ENCODE assay signal across 8 mouse cellular contexts in the genomic region with DNA sequence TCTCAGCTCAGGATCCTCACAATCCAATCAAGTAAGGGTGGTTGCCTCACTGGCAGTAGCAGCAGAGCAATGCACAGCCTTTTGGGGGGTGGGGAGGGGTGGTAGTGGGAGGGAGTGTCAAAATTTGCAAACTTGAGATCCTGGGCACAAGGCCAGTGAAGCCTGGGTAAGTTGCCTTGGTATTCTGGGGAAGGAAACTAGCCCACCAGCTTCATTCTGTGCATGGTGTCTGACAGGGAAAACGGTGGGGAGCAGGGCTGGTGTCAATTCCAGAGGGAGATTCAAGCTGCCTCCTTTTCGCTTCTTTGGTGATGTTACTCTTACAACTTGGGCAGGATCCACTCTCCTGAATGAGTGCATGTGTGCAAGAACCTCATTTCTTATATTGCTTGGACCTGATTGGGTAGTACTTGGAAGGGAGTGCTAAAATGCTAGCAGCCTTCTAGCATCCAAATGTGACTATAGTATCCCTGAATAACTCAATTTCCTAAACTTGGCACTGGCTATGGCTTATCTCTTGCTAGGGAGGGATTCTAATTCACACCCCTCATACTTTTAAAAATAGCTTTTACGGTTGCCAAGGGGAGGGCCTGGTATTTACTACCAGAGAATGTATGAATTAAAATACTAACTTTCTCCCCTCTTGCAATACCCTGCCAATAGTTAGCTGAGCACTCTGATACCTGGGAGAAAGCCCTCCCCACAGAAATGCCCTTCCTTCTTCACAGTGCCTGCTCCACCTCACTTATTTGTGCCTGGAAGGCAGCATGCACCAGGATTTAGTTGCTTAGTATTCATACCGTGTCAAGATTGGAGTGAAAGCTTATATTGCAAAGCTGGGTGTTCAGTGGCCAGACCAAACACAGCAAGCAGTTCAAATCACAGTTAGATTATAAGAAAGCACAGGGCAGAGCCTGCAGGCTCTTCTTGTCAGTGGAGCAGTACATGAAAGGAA. TPM values are rescaled to one million over a fixed set of nuclear protein-coding genes. Genes with fewer than 3 reads are reported as not detected.
DNase-seq lines count a peak whose midpoint lies in the region; ATAC-seq lines count a peak whose summit lies in the region.

No protein-coding gene starts in this region.

- no peak overlapping the region for H3K9ac ChIP-seq in lung, embryonic 15.5 days
- H3K9ac ChIP-seq in heart, embryonic 12.5 days, result peak overlapping the region; percentile 61

- H3K36me3 ChIP-seq in lung, embryonic 15.5 days, result 0 out of 2 replicates have a peak, but pooled peaks cover 9% of the 10 kb centered on the region
- peaks cover 15% of the 10 kb centered on the region for H3K36me3 ChIP-seq in heart, embryonic 12.5 days

- no peak for DNase-seq in lung, postnatal 25 days (ENCODE audit: low spot score)
- peak; percentile 79 to 81 for DNase-seq in left cerebral cortex, postnatal 10 days (ENCODE audit: extremely low spot score in 1 of 2, low spot score in 2 of 2)
- DNase-seq in right cerebral cortex, postnatal 10 days (ENCODE audit: low spot score in 2 of 2), result peak; percentile 87 to 93
- no peak for DNase-seq in c-Kit-positive CD71-positive TER-119-positive erythroid progenitor cells, embryonic 14.5 days (ENCODE audit: low spot score)
- DNase-seq in spleen, postnatal 4 days (ENCODE audit: low spot score in 2 of 2), result no peak
- no peak for DNase-seq in adrenal gland, postnatal 14 days

- peak; percentile 41; the same call in 1 of the 2 replicates for ATAC-seq in lung, embryonic 15.5 days (ENCODE audit: borderline replicate concordance, extremely low read depth, low FRiP score, low TSS enrichment)
- peak; percentile 48 for ATAC-seq in heart, embryonic 12.5 days (ENCODE audit: insufficient number of reproducible peaks, low FRiP score)

- H3K4me3 ChIP-seq in lung, embryonic 15.5 days, result no peak overlapping the region
- no peak overlapping the region for H3K4me3 ChIP-seq in heart, embryonic 12.5 days

- H3K4me2 ChIP-seq in lung, embryonic 15.5 days, result no peak overlapping the region
- peak overlapping the region; percentile 46 for H3K4me2 ChIP-seq in heart, embryonic 12.5 days

- intact Hi-C loops in left cerebral cortex, postnatal 10 days (cut with DNase I), result no loop called here

- H3K9me3 ChIP-seq in lung, embryonic 15.5 days, result no peaks in the 10 kb centered on the region
- H3K9me3 ChIP-seq in heart, embryonic 12.5 days (replicated peaks), result no peaks in the 10 kb centered on the region

- 35% methylated on average over 4 of the region's 4 CpGs for WGBS in lung, embryonic 15.5 days
- WGBS in heart, embryonic 12.5 days, result 35% methylated on average over 4 of the region's 4 CpGs

- H3K4me1 ChIP-seq in lung, embryonic 15.5 days, result peaks cover 48% of the 10 kb centered on the region
- peaks cover 54% of the 10 kb centered on the region for H3K4me1 ChIP-seq in heart, embryonic 12.5 days (replicated peaks)

- H3K27me3 ChIP-seq in lung, embryonic 15.5 days, result no peaks in the 10 kb centered on the region
- H3K27me3 ChIP-seq in heart, embryonic 12.5 days (replicated peaks), result no peaks in the 10 kb centered on the region

- H3K27ac ChIP-seq in lung, embryonic 15.5 days, result peak overlapping the region; percentile 70
- peak overlapping the region; percentile 86 for H3K27ac ChIP-seq in heart, embryonic 12.5 days (ENCODE audit: poor library complexity, severe bottlenecking)

RNA-seq across cellular contexts. Expression of a gene that starts 57.6 kb away (rescaled TPM):
- polyA plus RNA-seq in lung, embryonic 15.5 days (2015; fragmentation: Nextera tagmentation; extraction: Ambion mirVana), result 120 and 133 TPM in 2 replicates
- polyA plus RNA-seq in heart, embryonic 12.5 days (2016; fragmentation: Nextera tagmentation; extraction: Ambion mirVana), result 135 and 138 TPM in 2 replicates
- total RNA-seq in left cerebral cortex, postnatal 10 days (2021), result 10 to 100 TPM; 33.7 to 35.3 TPM
- 102 and 123 TPM in 2 replicates for total RNA-seq in adrenal gland, postnatal 14 days (2021)

Comparison
In these comparisons a context has a peak if more than half of its experiments do, and no peak if none do; other contexts are left out.
1. DNase-seq: peak in left cerebral cortex, postnatal 10 days (2 of 2) and right cerebral cortex, postnatal 10 days (2 of 2); none in lung, postnatal 25 days (single experiment), c-Kit-positive CD71-positive TER-119-positive erythroid progenitor cells, embryonic 14.5 days (single experiment), spleen, postnatal 4 days (0 of 2) and adrenal gland, postnatal 14 days (single experiment).